In the genomic region with DNA sequence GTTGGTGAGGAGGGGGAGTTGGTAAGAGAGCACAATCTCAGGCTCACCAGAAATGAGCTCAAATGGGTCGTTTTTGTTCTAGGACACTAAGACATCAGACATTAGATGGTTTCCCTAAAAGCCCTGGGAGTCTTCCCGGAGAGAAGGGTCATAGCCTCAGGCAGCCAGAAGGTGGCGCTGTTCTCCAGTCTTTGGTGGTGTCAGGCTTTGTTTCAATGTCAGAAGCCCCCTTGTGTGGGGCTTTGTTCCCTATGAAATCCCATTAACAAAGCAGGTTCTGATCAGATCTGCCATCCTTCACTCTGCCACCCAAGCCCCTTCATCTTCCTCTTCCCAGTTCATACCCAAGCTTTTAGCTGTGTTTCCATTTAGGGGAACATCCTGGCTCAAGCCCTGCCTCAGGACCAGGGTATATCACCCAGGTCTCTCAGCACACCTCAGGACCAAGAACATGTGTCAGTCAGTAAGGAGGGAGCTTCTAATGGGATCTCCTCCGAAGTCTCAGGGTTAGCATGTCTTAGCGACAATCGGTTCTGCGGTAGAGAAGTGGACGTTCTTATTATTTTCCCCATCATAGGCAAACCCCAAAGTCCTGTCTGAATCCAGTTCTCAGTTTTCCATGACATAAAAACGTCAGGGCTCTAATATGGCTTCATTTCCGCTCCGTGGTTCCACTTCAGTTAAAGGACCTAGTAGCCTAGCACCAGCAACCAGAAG, we compare ENCODE assay signal across 9 mouse cellular contexts. TPM values are rescaled to one million over a fixed set of nuclear protein-coding genes. Genes with fewer than 3 reads are reported as not detected.
DNase-seq lines count a peak whose midpoint lies in the region; ATAC-seq lines count a peak whose summit lies in the region.
"Had no signal": no experiment of that assay in that cellular context is flagged by ENCODE, and none has a peak within 500 bp of the region (broad histone marks: within the 10 kb centered on the region; RNA-seq: fewer than 3 reads in every experiment).

No protein-coding gene starts in this region.

- WGBS in heart, embryonic 12.5 days: 39% methylated on average over 11 of the region's 11 CpGs
- 34% methylated on average over 11 of the region's 11 CpGs for WGBS in midbrain, embryonic 16.5 days

- peak; percentile 94 for DNase-seq in heart, adult 11 months
- peak; percentile 64 for DNase-seq in cerebellum, adult 9-10 months
- peak; percentile 75 for DNase-seq in hindlimb bud, embryonic 11.5 days (ENCODE audit: extremely low spot score, low read depth, low spot score)
- DNase-seq in left cerebral cortex, postnatal 4 days: peak; percentile 86
- peak; percentile 53 to 86 for DNase-seq in spleen, postnatal 4 days (ENCODE audit: low spot score in 2 of 2)

- no peak overlapping the region for H3K4me2 ChIP-seq in heart, embryonic 12.5 days
- no peak overlapping the region for H3K4me2 ChIP-seq in midbrain, embryonic 16.5 days (ENCODE audit: low read length)

- no peaks in the 10 kb centered on the region for H3K36me3 ChIP-seq in heart, embryonic 12.5 days
- no peaks in the 10 kb centered on the region for H3K36me3 ChIP-seq in midbrain, embryonic 16.5 days (ENCODE audit: control insufficient read depth, insufficient read depth, low read length)

- intact Hi-C loops in left cerebral cortex, postnatal 4 days (cut with DNase I): loop anchor here (2.0 kb wide), 2 partner anchors 115 to 229 kb away; partner anchors contain the start of gene Blcap

- no peak overlapping the region for H3K4me3 ChIP-seq in heart, embryonic 12.5 days
- H3K4me3 ChIP-seq in midbrain, embryonic 16.5 days (ENCODE audit: low read depth, low read length): no peak overlapping the region

- no peak overlapping the region for H3K9ac ChIP-seq in heart, embryonic 12.5 days
- H3K9ac ChIP-seq in midbrain, embryonic 16.5 days (ENCODE audit: low read depth, low read length): peak overlapping the region; percentile 56

- no peaks in the 10 kb centered on the region for H3K9me3 ChIP-seq in heart, embryonic 12.5 days (replicated peaks)
- H3K9me3 ChIP-seq in midbrain, embryonic 16.5 days (replicated peaks; ENCODE audit: control insufficient read depth, low read length, poor library complexity, severe bottlenecking): no peaks in the 10 kb centered on the region

- ATAC-seq in heart, embryonic 12.5 days (ENCODE audit: insufficient number of reproducible peaks, low FRiP score): no peak
- peak; percentile 22; the same call in 1 of the 2 replicates for ATAC-seq in frontal cortex, adult (ENCODE audit: low TSS enrichment)
- ATAC-seq in midbrain, embryonic 16.5 days: peak; percentile 37; the same call in 1 of the 2 replicates

- 0 out of 2 replicates have a peak, but pooled peaks cover 7% of the 10 kb centered on the region for H3K4me1 ChIP-seq in heart, embryonic 12.5 days (replicated peaks)
- H3K4me1 ChIP-seq in midbrain, embryonic 16.5 days (ENCODE audit: control insufficient read depth, insufficient read depth, low read length): peaks cover 46% of the 10 kb centered on the region

- H3K27me3 ChIP-seq in heart, embryonic 12.5 days (replicated peaks): no peaks in the 10 kb centered on the region
- H3K27me3 ChIP-seq in midbrain, embryonic 16.5 days (ENCODE audit: control insufficient read depth, insufficient read depth, low read depth, low read length): no peaks in the 10 kb centered on the region

- H3K27ac ChIP-seq in heart, embryonic 12.5 days (ENCODE audit: poor library complexity, severe bottlenecking): no peak overlapping the region
- H3K27ac ChIP-seq in midbrain, embryonic 16.5 days (ENCODE audit: low read length): peak overlapping the region; percentile 92

RNA-seq across cellular contexts. Expression of gene Ghrh, which starts 5.6 kb away (rescaled TPM):
- polyA plus RNA-seq in heart, embryonic 12.5 days (2016; fragmentation: Nextera tagmentation; extraction: Ambion mirVana): not detected in 2 replicates
- total RNA-seq in left cerebral cortex, postnatal 4 days (2021): not detected
- polyA plus RNA-seq in midbrain, embryonic 16.5 days (2015; fragmentation: Nextera tagmentation; extraction: Ambion mirVana): 2.6 and 2.7 TPM in 2 replicates
- total RNA-seq: neutrophil, adult 5-6 weeks had no signal

RNA-seq across cellular contexts. Expression of gene Manbal, which starts 25.7 kb away (rescaled TPM):
- 53.5 and 56.4 TPM in 2 replicates for polyA plus RNA-seq in heart, embryonic 12.5 days (2016; fragmentation: Nextera tagmentation; extraction: Ambion mirVana)
- total RNA-seq in left cerebral cortex, postnatal 4 days (2021): 10 to 100 TPM; 66.1 to 70.3 TPM
- polyA plus RNA-seq in midbrain, embryonic 16.5 days (2015; fragmentation: Nextera tagmentation; extraction: Ambion mirVana): 94.6 and 111 TPM in 2 replicates
